Mouse (Mus musculus): Measurements from ENCODE around the gene Pex11g. TPM values are rescaled to one million over a fixed set of nuclear protein-coding genes. Genes with fewer than 3 reads are reported as not detected.

Pex11g gene
- total and polyA plus RNA-seq, 3 experiments = 0.35 to 1.4 TPM; not detected in 1

Other genes with a start within 250 kb of the Pex11g start
- gene Insr, start 188.1 kb downstream of the Pex11g start, total RNA-seq (2012; rRNA removed) = 5.2 and 5.3 TPM in 2 replicates
- gene Insr, start 188.1 kb downstream of the Pex11g start, polyA plus RNA-seq (2012; ENCODE audit: insufficient read depth in 1 of 2, insufficient read length in 2 of 2, low read depth in 1 of 2, low replicate concordance in 2 of 2, missing spikeins in 1 of 2) = 1 to 10 TPM in 1 of 2 experiments, not detected in 1; 7.6 TPM
- gene A430078G23Rik, start 114.3 kb downstream of the Pex11g start, total RNA-seq (2012; rRNA removed) = 2.0 and 2.8 TPM in 2 replicates
- 1 to 10 TPM in 1 of 2 experiments, not detected in 1; 3.8 TPM for gene A430078G23Rik, start 114.3 kb downstream of the Pex11g start, polyA plus RNA-seq (2012; ENCODE audit: insufficient read depth in 1 of 2, insufficient read length in 2 of 2, low read depth in 1 of 2, low replicate concordance in 2 of 2, missing spikeins in 1 of 2)
- gene Arhgef18, start 74.7 kb downstream of the Pex11g start, total RNA-seq (2012; rRNA removed) = 2.4 and 3.0 TPM in 2 replicates
- gene Arhgef18, start 74.7 kb downstream of the Pex11g start, polyA plus RNA-seq (2012; ENCODE audit: insufficient read depth in 1 of 2, insufficient read length in 2 of 2, low read depth in 1 of 2, low replicate concordance in 2 of 2, missing spikeins in 1 of 2) = 1 to 10 TPM in 1 of 2 experiments, not detected in 1; 6.6 TPM
- 0.12 TPM in 1 of 2 replicates, not detected in the other for gene Tex45, start 3.2 kb upstream of the Pex11g start, total RNA-seq (2012; rRNA removed)
- under 1 TPM in 1 of 2 experiments, not detected in 1; 0.06 TPM for gene Tex45, start 3.2 kb upstream of the Pex11g start, polyA plus RNA-seq (2012; ENCODE audit: insufficient read depth in 1 of 2, insufficient read length in 2 of 2, low read depth in 1 of 2, low replicate concordance in 2 of 2, missing spikeins in 1 of 2)
- gene Zfp358, start 25.5 kb upstream of the Pex11g start, total RNA-seq (2012; rRNA removed) = 5.0 and 5.2 TPM in 2 replicates
- 10 to 100 TPM in 1 of 2 experiments, not detected in 1; 12.0 TPM for gene Zfp358, start 25.5 kb upstream of the Pex11g start, polyA plus RNA-seq (2012; ENCODE audit: insufficient read depth in 1 of 2, insufficient read length in 2 of 2, low read depth in 1 of 2, low replicate concordance in 2 of 2, missing spikeins in 1 of 2)
- 15.2 and 18.0 TPM in 2 replicates for gene Mcoln1, start 32.8 kb upstream of the Pex11g start, total RNA-seq (2012; rRNA removed)
- gene Mcoln1, start 32.8 kb upstream of the Pex11g start, polyA plus RNA-seq (2012; ENCODE audit: insufficient read depth in 1 of 2, insufficient read length in 2 of 2, low read depth in 1 of 2, low replicate concordance in 2 of 2, missing spikeins in 1 of 2) = 10 to 100 TPM in 1 of 2 experiments, not detected in 1; 47.6 TPM
- gene Pnpla6, start 47.7 kb upstream of the Pex11g start, total RNA-seq (2012; rRNA removed) = 7.6 and 8.6 TPM in 2 replicates
- gene Pnpla6, start 47.7 kb upstream of the Pex11g start, polyA plus RNA-seq (2012; ENCODE audit: insufficient read depth in 1 of 2, insufficient read length in 2 of 2, low read depth in 1 of 2, low replicate concordance in 2 of 2, missing spikeins in 1 of 2) = 10 to 100 TPM in 1 of 2 experiments, not detected in 1; 16.5 TPM
- 0.56 and 1.2 TPM in 2 replicates for gene C330021F23Rik, start 100.3 kb upstream of the Pex11g start, total RNA-seq (2012; rRNA removed)
- gene C330021F23Rik, start 100.3 kb upstream of the Pex11g start, polyA plus RNA-seq (2012; ENCODE audit: insufficient read depth in 1 of 2, insufficient read length in 2 of 2, low read depth in 1 of 2, low replicate concordance in 2 of 2, missing spikeins in 1 of 2) = under 1 TPM in 1 of 2 experiments, not detected in 1; 0.53 TPM
- gene Camsap3, start 119.6 kb upstream of the Pex11g start, total RNA-seq (2012; rRNA removed) = 0.36 and 0.62 TPM in 2 replicates
- 1 to 10 TPM in 1 of 2 experiments, not detected in 1; 5.1 TPM for gene Camsap3, start 119.6 kb upstream of the Pex11g start, polyA plus RNA-seq (2012; ENCODE audit: insufficient read depth in 1 of 2, insufficient read length in 2 of 2, low read depth in 1 of 2, low replicate concordance in 2 of 2, missing spikeins in 1 of 2)
- 60.6 and 68.1 TPM in 2 replicates for gene Xab2, start 153.6 kb upstream of the Pex11g start, total RNA-seq (2012; rRNA removed)
- gene Xab2, start 153.6 kb upstream of the Pex11g start, polyA plus RNA-seq (2012; ENCODE audit: insufficient read depth in 1 of 2, insufficient read length in 2 of 2, low read depth in 1 of 2, low replicate concordance in 2 of 2, missing spikeins in 1 of 2) = 10 to 100 TPM; 54.8 to 90.4 TPM
- gene Pet100, start 153.9 kb upstream of the Pex11g start, total RNA-seq (2012; rRNA removed) = 52.8 and 58.7 TPM in 2 replicates
- gene Pet100, start 153.9 kb upstream of the Pex11g start, polyA plus RNA-seq (2012; ENCODE audit: insufficient read depth in 1 of 2, insufficient read length in 2 of 2, low read depth in 1 of 2, low replicate concordance in 2 of 2, missing spikeins in 1 of 2) = 10 to 100 TPM in 1 of 2 experiments, not detected in 1; 64.2 TPM
- gene Pcp2, start 157.9 kb upstream of the Pex11g start, total RNA-seq (2012; rRNA removed) = 0.29 and 0.54 TPM in 2 replicates
- under 1 TPM in 1 of 2 experiments, not detected in 1; 0.35 TPM for gene Pcp2, start 157.9 kb upstream of the Pex11g start, polyA plus RNA-seq (2012; ENCODE audit: insufficient read depth in 1 of 2, insufficient read length in 2 of 2, low read depth in 1 of 2, low replicate concordance in 2 of 2, missing spikeins in 1 of 2)
- 81.1 and 82.1 TPM in 2 replicates for gene Stxbp2, start 163.3 kb upstream of the Pex11g start, total RNA-seq (2012; rRNA removed)
- 100 to 1,000 TPM; 117 to 186 TPM for gene Stxbp2, start 163.3 kb upstream of the Pex11g start, polyA plus RNA-seq (2012; ENCODE audit: insufficient read depth in 1 of 2, insufficient read length in 2 of 2, low read depth in 1 of 2, low replicate concordance in 2 of 2, missing spikeins in 1 of 2)
- gene Retn, start 188.1 kb upstream of the Pex11g start, total RNA-seq (2012; rRNA removed) = 0.23 and 0.33 TPM in 2 replicates
- 1 to 10 TPM in 1 of 2 experiments, not detected in 1; 1.1 TPM for gene Retn, start 188.1 kb upstream of the Pex11g start, polyA plus RNA-seq (2012; ENCODE audit: insufficient read depth in 1 of 2, insufficient read length in 2 of 2, low read depth in 1 of 2, low replicate concordance in 2 of 2, missing spikeins in 1 of 2)
- gene Mcemp1, start 198.1 kb upstream of the Pex11g start, total RNA-seq (2012; rRNA removed) = not detected in 2 replicates
- not detected for gene Mcemp1, start 198.1 kb upstream of the Pex11g start, polyA plus RNA-seq (2012; ENCODE audit: insufficient read depth in 1 of 2, insufficient read length in 2 of 2, low read depth in 1 of 2, low replicate concordance in 2 of 2, missing spikeins in 1 of 2)
- 0.59 TPM in 1 of 2 replicates, not detected in the other for gene Fcor, start 204.7 kb upstream of the Pex11g start, total RNA-seq (2012; rRNA removed)
- gene Fcor, start 204.7 kb upstream of the Pex11g start, polyA plus RNA-seq (2012; ENCODE audit: insufficient read depth in 1 of 2, insufficient read length in 2 of 2, low read depth in 1 of 2, low replicate concordance in 2 of 2, missing spikeins in 1 of 2) = under 1 TPM in 1 of 2 experiments, not detected in 1; 0.84 TPM
- gene Trappc5, start 208.6 kb upstream of the Pex11g start, total RNA-seq (2012; rRNA removed) = 41.9 and 48.6 TPM in 2 replicates
- gene Trappc5, start 208.6 kb upstream of the Pex11g start, polyA plus RNA-seq (2012; ENCODE audit: insufficient read depth in 1 of 2, insufficient read length in 2 of 2, low read depth in 1 of 2, low replicate concordance in 2 of 2, missing spikeins in 1 of 2) = 10 to 100 TPM in 1 of 2 experiments, not detected in 1; 43.0 TPM
- gene Fcer2a, start 226.5 kb upstream of the Pex11g start, total RNA-seq (2012; rRNA removed) = not detected in 2 replicates
- gene Fcer2a, start 226.5 kb upstream of the Pex11g start, polyA plus RNA-seq (2012; ENCODE audit: insufficient read depth in 1 of 2, insufficient read length in 2 of 2, low read depth in 1 of 2, low replicate concordance in 2 of 2, missing spikeins in 1 of 2) = under 1 TPM in 1 of 2 experiments, not detected in 1; 0.07 TPM

Data from MEL (cell line).